Mouse (Mus musculus) liver, adult (tissue): ENCODE results near the gene Rilpl1.

Source experiments
- GATA4 ChIP-seq: IDR thresholded peaks from 2 replicates; pipeline ENCODE4 v1.6.1; 2014; ENCODE audit warnings: mild to moderate bottlenecking, low read length; ENCODE audit not compliant: insufficient replicate concordance

The Rilpl1 gene

GRCm38 (mm10) chr5:124480119-124480518 is 51.1 kb downstream of the Rilpl1 start:
- no peak for TF ChIP-seq GATA4

DNA sequence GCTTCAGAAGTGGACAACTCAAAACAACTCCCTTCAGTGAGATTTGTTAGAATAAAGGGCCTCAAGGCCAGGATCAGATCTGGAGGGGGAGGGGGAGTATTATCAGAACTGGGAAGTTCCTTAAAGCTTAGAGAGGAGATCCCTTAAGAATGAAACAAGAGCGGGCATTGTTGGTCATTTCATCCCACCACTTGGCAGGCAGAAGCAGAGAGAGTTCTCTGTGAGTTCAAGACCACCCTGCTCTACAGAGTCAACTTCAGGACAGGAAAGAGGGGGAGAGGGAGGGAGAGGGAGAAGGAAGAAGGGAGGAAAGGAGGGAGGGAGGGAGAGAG is 52.4 kb downstream of the Rilpl1 start:
- no peak for TF ChIP-seq GATA4

- TF ChIP-seq GATA4, result no peak
These were observed 60.5 kb downstream of the Rilpl1 start for GRCm38 (mm10) chr5:124470591-124471171.

GRCm38 (mm10) chr5:124469486-124469885 is 61.7 kb downstream of the Rilpl1 start:
- TF ChIP-seq GATA4, result no peak

- no peak for TF ChIP-seq GATA4
These were observed 62.8 kb downstream of the Rilpl1 start for GRCm38 (mm10) chr5:124468365-124468764.

DNA sequence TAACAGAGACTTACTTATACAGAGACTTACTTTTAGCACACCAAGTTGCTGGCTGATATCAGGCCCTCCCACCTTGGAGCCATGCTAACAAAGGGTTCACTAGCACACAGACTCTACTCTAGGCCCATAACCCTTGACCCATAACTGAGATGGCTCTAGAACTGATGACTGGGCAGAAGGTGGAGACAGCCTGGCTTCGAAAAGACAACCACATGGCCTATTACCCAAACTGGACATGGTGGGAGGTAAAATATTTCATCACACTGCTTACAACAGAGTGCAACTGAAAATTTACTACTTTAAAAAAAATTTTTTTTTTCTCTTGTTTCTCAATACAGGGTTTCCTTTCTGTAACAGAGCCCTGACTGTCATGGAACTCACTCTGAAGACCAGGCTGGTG is 63.4 kb downstream of the Rilpl1 start:
- no peak for TF ChIP-seq GATA4

DNA sequence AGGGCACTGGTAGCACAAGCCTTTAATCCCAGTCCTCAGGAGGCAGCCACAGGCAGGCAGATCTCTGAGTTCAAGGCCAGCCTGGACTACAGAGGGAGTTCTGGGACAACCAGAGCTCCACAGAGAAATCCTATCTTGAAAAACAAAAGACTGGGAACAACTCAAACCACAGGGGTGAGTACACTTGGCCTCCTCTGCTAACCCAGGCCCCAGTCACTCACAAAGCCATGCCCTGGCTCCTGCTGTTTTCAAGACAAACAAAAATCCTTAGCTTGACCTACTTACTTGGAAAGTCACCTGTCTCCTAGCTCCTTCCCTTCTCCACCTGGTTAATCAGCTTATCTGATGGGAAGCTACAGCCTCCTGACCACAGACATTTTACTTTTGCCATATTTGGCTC is 66.3 kb downstream of the Rilpl1 start:
- no peak for TF ChIP-seq GATA4

GRCm38 (mm10) chr5:124463462-124463861 is 67.7 kb downstream of the Rilpl1 start:
- TF ChIP-seq GATA4, result no peak

- TF ChIP-seq GATA4, result no peak
These were observed 68.7 kb downstream of the Rilpl1 start for GRCm38 (mm10) chr5:124462297-124463025.

DNA sequence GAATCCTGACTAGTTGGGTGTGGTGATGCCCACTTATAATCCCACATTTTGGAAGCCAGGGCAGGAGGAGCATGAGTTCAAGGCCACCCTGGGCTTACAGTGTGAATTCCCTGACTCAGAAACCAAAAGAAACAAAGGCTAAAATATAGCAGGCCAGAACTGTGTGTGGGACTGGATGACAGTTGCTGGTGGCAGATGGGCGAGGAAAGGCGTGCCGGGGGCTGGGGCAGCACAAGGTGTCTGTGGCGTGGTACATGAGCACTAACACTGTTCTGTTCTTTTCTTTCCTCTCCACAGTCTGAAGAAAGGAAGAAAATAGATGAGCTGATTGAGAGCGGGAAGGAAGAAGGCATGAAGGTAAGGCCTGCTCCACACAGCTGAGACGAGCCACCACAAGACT is 74.4 kb downstream of the Rilpl1 start:
- no peak for TF ChIP-seq GATA4

DNA sequence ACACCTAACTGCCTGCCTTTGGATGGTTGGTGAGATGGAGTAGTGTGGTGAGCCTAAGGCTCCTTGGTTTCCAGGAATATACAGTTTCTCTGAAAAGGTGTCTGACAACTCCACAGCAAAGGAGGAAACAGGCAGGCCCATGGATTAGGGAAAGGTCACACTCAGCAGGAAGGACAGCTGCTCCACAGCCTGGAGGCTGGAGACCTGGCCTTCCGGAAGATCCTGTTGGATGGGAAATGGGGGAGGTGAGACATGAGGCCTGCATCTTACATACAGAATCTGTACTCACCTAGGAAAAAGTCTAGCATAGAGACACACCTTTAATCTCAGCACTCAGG is 77.1 kb downstream of the Rilpl1 start:
- no peak for TF ChIP-seq GATA4

GRCm38 (mm10) chr5:124453339-124454081 is 77.7 kb downstream of the Rilpl1 start:
- no peak for TF ChIP-seq GATA4

GRCm38 (mm10) chr5:124452494-124453228 is 78.5 kb downstream of the Rilpl1 start:
- TF ChIP-seq GATA4, result no peak

- TF ChIP-seq GATA4, result no peak
These were observed 80.4 kb downstream of the Rilpl1 start for GRCm38 (mm10) chr5:124450641-124451340.

- no peak for TF ChIP-seq GATA4
These were observed 81.1 kb downstream of the Rilpl1 start for GRCm38 (mm10) chr5:124450051-124450450.
